Mouse (Mus musculus): ENCODE data around the gene Spred3. TPM values are rescaled to one million over a fixed set of nuclear protein-coding genes. Genes with fewer than 3 reads are reported as not detected.

The Spred3 gene
- polyA plus RNA-seq, 1 experiment = 0.04 TPM

- TF ChIP-seq GATA1 (IDR thresholded peaks at IDR 0.05; ENCODE audit: low read length) = no peak
- no peak for TF ChIP-seq TAL1 (IDR thresholded peaks at IDR 0.05; ENCODE audit: low read length)
- Histone ChIP-seq H3K9me3 (ENCODE audit: control insufficient read depth, low read length) (peaks cover 8% of the 10 kb centered on the region; the same call in 1 of the 2 replicates), H3K36me3 (ENCODE audit: control insufficient read depth) (peaks cover 39% of the 10 kb centered on the region), H3K4me1 (ENCODE audit: control insufficient read depth) (peaks cover 34% of the 10 kb centered on the region), H3K27me3 (ENCODE audit: control insufficient read depth) (peaks cover 77% of the 10 kb centered on the region), H3K4me3 (replicated peaks) (peak overlapping the region; percentile 52)
These were observed 747 bp upstream of the Spred3 start for GRCm38 (mm10) chr7:29170755-29171561.

GRCm38 (mm10) chr7:29169231-29170065 lies 763 bp downstream of the Spred3 start:
- Histone ChIP-seq H3K27me3 (ENCODE audit: control insufficient read depth) (peaks cover 78% of the 10 kb centered on the region), H3K9me3 (ENCODE audit: control insufficient read depth, low read length) (peaks cover 8% of the 10 kb centered on the region; the same call in 1 of the 2 replicates), H3K4me1 (ENCODE audit: control insufficient read depth) (peaks cover 34% of the 10 kb centered on the region), H3K36me3 (ENCODE audit: control insufficient read depth) (peaks cover 24% of the 10 kb centered on the region), H3K4me3 (replicated peaks) (peak overlapping the region; percentile 52)
- TF ChIP-seq GATA1 (IDR thresholded peaks at IDR 0.05; ENCODE audit: low read length) (no peak), TAL1 (IDR thresholded peaks at IDR 0.05; ENCODE audit: low read length) (no peak)

- Histone ChIP-seq H3K4me1 (ENCODE audit: control insufficient read depth) (peaks cover 34% of the 10 kb centered on the region), H3K4me3 (replicated peaks) (no peak overlapping the region), H3K9me3 (ENCODE audit: control insufficient read depth, low read length) (peaks cover 8% of the 10 kb centered on the region; the same call in 1 of the 2 replicates), H3K36me3 (ENCODE audit: control insufficient read depth) (peaks cover 18% of the 10 kb centered on the region), H3K27me3 (ENCODE audit: control insufficient read depth) (peaks cover 77% of the 10 kb centered on the region)
- TF ChIP-seq TAL1 (IDR thresholded peaks at IDR 0.05; ENCODE audit: low read length) (no peak), GATA1 (IDR thresholded peaks at IDR 0.05; ENCODE audit: low read length) (no peak)
These were observed 1.4 kb downstream of the Spred3 start for GRCm38 (mm10) chr7:29168791-29169230.

- peaks cover 12% of the 10 kb centered on the region for H3K36me3 ChIP-seq (ENCODE audit: control insufficient read depth)
- H3K4me3 ChIP-seq (replicated peaks) = no peak overlapping the region
- H3K4me1 ChIP-seq (ENCODE audit: control insufficient read depth) = peaks cover 34% of the 10 kb centered on the region
- peaks cover 71% of the 10 kb centered on the region for H3K27me3 ChIP-seq (ENCODE audit: control insufficient read depth)
- TF ChIP-seq TAL1 (IDR thresholded peaks at IDR 0.05; ENCODE audit: low read length) (no peak), GATA1 (IDR thresholded peaks at IDR 0.05; ENCODE audit: low read length) (no peak)
- H3K9me3 ChIP-seq (ENCODE audit: control insufficient read depth, low read length) = peaks cover 8% of the 10 kb centered on the region; the same call in 1 of the 2 replicates
These were observed 2.0 kb downstream of the Spred3 start for GRCm38 (mm10) chr7:29168121-29168695.

GRCm38 (mm10) chr7:29167656-29168055 lies 2.6 kb downstream of the Spred3 start:
- no peak for TF ChIP-seq GATA1 (IDR thresholded peaks at IDR 0.05; ENCODE audit: low read length)
- no peak for TF ChIP-seq TAL1 (IDR thresholded peaks at IDR 0.05; ENCODE audit: low read length)
- peaks cover 6% of the 10 kb centered on the region for H3K36me3 ChIP-seq (ENCODE audit: control insufficient read depth)
- peaks cover 6% of the 10 kb centered on the region; the same call in 1 of the 2 replicates for H3K9me3 ChIP-seq (ENCODE audit: control insufficient read depth, low read length)
- H3K4me1 ChIP-seq (ENCODE audit: control insufficient read depth) = peaks cover 37% of the 10 kb centered on the region
- H3K27me3 ChIP-seq (ENCODE audit: control insufficient read depth) = peaks cover 65% of the 10 kb centered on the region
- H3K4me3 ChIP-seq (replicated peaks) = no peak overlapping the region

GRCm38 (mm10) chr7:29162750-29163525 lies 7.3 kb downstream of the Spred3 start:
- no peak overlapping the region for H3K4me3 ChIP-seq (replicated peaks)

GRCm38 (mm10) chr7:29162294-29162693 lies 7.9 kb downstream of the Spred3 start:
- no peaks in the 10 kb centered on the region for H3K9me3 ChIP-seq (ENCODE audit: control insufficient read depth, low read length)
- H3K36me3 ChIP-seq (ENCODE audit: control insufficient read depth) = no peaks in the 10 kb centered on the region
- peaks cover 6% of the 10 kb centered on the region for H3K4me1 ChIP-seq (ENCODE audit: control insufficient read depth)
- peaks cover 36% of the 10 kb centered on the region for H3K27me3 ChIP-seq (ENCODE audit: control insufficient read depth)
- no peak overlapping the region for H3K4me3 ChIP-seq (replicated peaks)
- no peak for TF ChIP-seq TAL1 (IDR thresholded peaks at IDR 0.05; ENCODE audit: low read length)
- no peak for TF ChIP-seq GATA1 (IDR thresholded peaks at IDR 0.05; ENCODE audit: low read length)

More at GRCm38 (mm10) chr7:29162750-29163525, 7.3 kb downstream of the Spred3 start:
- no peak for TF ChIP-seq TAL1 (IDR thresholded peaks at IDR 0.05; ENCODE audit: low read length)
- TF ChIP-seq GATA1 (IDR thresholded peaks at IDR 0.05; ENCODE audit: low read length) = no peak
- H3K36me3 ChIP-seq (ENCODE audit: control insufficient read depth) = no peaks in the 10 kb centered on the region
- no peaks in the 10 kb centered on the region for H3K9me3 ChIP-seq (ENCODE audit: control insufficient read depth, low read length)
- peaks cover 39% of the 10 kb centered on the region for H3K27me3 ChIP-seq (ENCODE audit: control insufficient read depth)
- H3K4me1 ChIP-seq (ENCODE audit: control insufficient read depth) = peaks cover 6% of the 10 kb centered on the region

- Histone ChIP-seq H3K36me3 (ENCODE audit: control insufficient read depth) (peaks cover 3% of the 10 kb centered on the region; the same call in 1 of the 2 replicates), H3K4me1 (ENCODE audit: control insufficient read depth) (peaks cover 24% of the 10 kb centered on the region), H3K9me3 (ENCODE audit: control insufficient read depth, low read length) (peaks cover 6% of the 10 kb centered on the region), H3K27me3 (ENCODE audit: control insufficient read depth) (peaks cover 24% of the 10 kb centered on the region), H3K4me3 (replicated peaks) (no peak overlapping the region)
- TF ChIP-seq GATA1 (IDR thresholded peaks at IDR 0.05; ENCODE audit: low read length) = no peak
- TF ChIP-seq TAL1 (IDR thresholded peaks at IDR 0.05; ENCODE audit: low read length) = no peak
These were observed 11.9 kb downstream of the Spred3 start for GRCm38 (mm10) chr7:29158264-29158663.
